Comparison of ENCODE assay signal across 9 mouse cellular contexts in genomic region chr17:37047332-37047976, GRCm38 (mm10). TPM values are rescaled to one million over a fixed set of nuclear protein-coding genes. Genes with fewer than 3 reads are reported as not detected.
DNase-seq lines count a peak whose midpoint lies in the region; ATAC-seq and TF ChIP-seq lines count a peak whose summit lies in the region.
"Had no signal": no experiment of that assay in that cellular context is flagged by ENCODE, and none has a peak within 500 bp of the region (broad histone marks: within the 10 kb centered on the region; RNA-seq: fewer than 3 reads in every experiment).

No protein-coding gene starts in this region.

- H3K27ac ChIP-seq in kidney, embryonic 14.5 days (ENCODE audit: low read depth, low read length) = no peak overlapping the region
- H3K27ac ChIP-seq in brown adipose tissue, adult 24 weeks (replicated peaks; ENCODE audit: low read depth, low read length) = no peak overlapping the region
- H3K27ac ChIP-seq in forebrain, postnatal 0 days (ENCODE audit: low read depth, low read length) = peak overlapping the region; percentile 72

- peaks cover 18% of the 10 kb centered on the region for H3K4me1 ChIP-seq in kidney, embryonic 14.5 days (ENCODE audit: control insufficient read depth, insufficient read depth, low read length)
- H3K4me1 ChIP-seq in brown adipose tissue, adult 24 weeks (ENCODE audit: control insufficient read depth, insufficient read depth, insufficient read length, low read length) = peaks cover 2% of the 10 kb centered on the region
- peaks cover 7% of the 10 kb centered on the region; the same call in 1 of the 2 replicates for H3K4me1 ChIP-seq in forebrain, postnatal 0 days (ENCODE audit: insufficient read depth)

- WGBS in kidney, embryonic 14.5 days = 15% methylated on average over 19 of the region's 19 CpGs
- 19% methylated on average over 19 of the region's 19 CpGs for WGBS in forebrain, postnatal 0 days

- H3K9ac ChIP-seq in kidney, embryonic 14.5 days (ENCODE audit: low read depth, low read length) = peak overlapping the region; percentile 90; the same call in 1 of the 2 replicates
- peak overlapping the region; percentile 98 for H3K9ac ChIP-seq in forebrain, postnatal 0 days

- no peak for TF ChIP-seq CTCF in forebrain, postnatal 0 days (IDR thresholded peaks at IDR 0.05; ENCODE audit: low read depth)

- no peak overlapping the region for H3ac ChIP-seq in myocyte (ENCODE audit: control insufficient read depth, insufficient read length)

- no peak for TF ChIP-seq POLR2A in myocyte (IDR thresholded peaks at IDR 0.05; ENCODE audit: insufficient read length, low read depth)

- no peaks in the 10 kb centered on the region for H3K9me3 ChIP-seq in kidney, embryonic 14.5 days (ENCODE audit: control insufficient read depth, low read length)
- H3K9me3 ChIP-seq in forebrain, postnatal 0 days (ENCODE audit: low read length) = no peaks in the 10 kb centered on the region

- no peaks in the 10 kb centered on the region for H3K36me3 ChIP-seq in kidney, embryonic 14.5 days (ENCODE audit: control insufficient read depth, insufficient read depth, low read length)
- no peaks in the 10 kb centered on the region for H3K36me3 ChIP-seq in forebrain, postnatal 0 days (ENCODE audit: insufficient read depth)
- H3K36me3 ChIP-seq in myocyte (ENCODE audit: control insufficient read depth, insufficient read depth) = no peaks in the 10 kb centered on the region

- no peak for DNase-seq in kidney, postnatal 36 days
- DNase-seq in forebrain, postnatal 0 days = no peak
- no peak for DNase-seq in left cerebral cortex, adult 8-10 months (ENCODE audit: low spot score in 2 of 2)
- DNase-seq in retina, postnatal 1 day = no peak
- DNase-seq in ovary, postnatal 14 days (ENCODE audit: low spot score) = no peak

- peak overlapping the region; percentile 90 for H3K4me2 ChIP-seq in kidney, embryonic 14.5 days (replicated peaks; ENCODE audit: low read depth, low read length)
- H3K4me2 ChIP-seq in forebrain, postnatal 0 days (ENCODE audit: low read depth) = peak overlapping the region; percentile 84
- no peak overlapping the region for H3K4me2 ChIP-seq in myocyte (ENCODE audit: low read depth)

- H3K79me2 ChIP-seq in myocyte (ENCODE audit: control insufficient read depth, insufficient read depth) = no peaks in the 10 kb centered on the region

- ATAC-seq in kidney, embryonic 14.5 days (ENCODE audit: low FRiP score, low TSS enrichment) = no peak
- ATAC-seq in forebrain, postnatal 0 days = no peak

- no peaks in the 10 kb centered on the region; the same call in 1 of the 2 replicates for H3K27me3 ChIP-seq in kidney, embryonic 14.5 days (ENCODE audit: control insufficient read depth, insufficient read depth, low read length)
- no peaks in the 10 kb centered on the region for H3K27me3 ChIP-seq in forebrain, postnatal 0 days (ENCODE audit: insufficient read depth, low read length)
- no peaks in the 10 kb centered on the region for H3K27me3 ChIP-seq in myocyte (ENCODE audit: control insufficient read depth, insufficient read depth, insufficient read length)

- peak overlapping the region; percentile 77 for H3K4me3 ChIP-seq in kidney, embryonic 14.5 days (ENCODE audit: low read length)
- 0 out of 2 replicates have a peak overlapping the region, but pooled peaks have one; percentile 13 for H3K4me3 ChIP-seq in brown adipose tissue, adult 24 weeks (ENCODE audit: insufficient read depth, low read depth, low read length)
- H3K4me3 ChIP-seq in forebrain, postnatal 0 days (ENCODE audit: low read depth, low read length) = peak overlapping the region; percentile 95
- H3K4me3 ChIP-seq in myocyte = peak overlapping the region; percentile 47

TF ChIP-seq in myocyte, 11 proteins besides CTCF, POLR2A, EP300 and RAD21:
- no peak for TF ChIP-seq SRF (IDR thresholded peaks at IDR 0.05; ENCODE audit: control insufficient read depth, insufficient read length, low read depth)

RNA-seq across cellular contexts. Expression of gene Gabbr1, which starts 1.7 kb away (rescaled TPM):
- polyA plus RNA-seq in kidney, embryonic 14.5 days (2014; fragmentation: Nextera tagmentation; extraction: Ambion mirVana) = 8.1 and 11.6 TPM in 2 replicates
- polyA plus RNA-seq in brown adipose tissue, adult 24 weeks (2012; ENCODE audit: insufficient read depth, insufficient read length, missing spikeins) = 3.8 and 4.5 TPM in 2 replicates
- total RNA-seq in forebrain, postnatal 0 days (2014; rRNA removed) = 353 and 416 TPM in 2 replicates
- 58.1 and 80.1 TPM in 2 replicates for polyA plus RNA-seq in forebrain, postnatal 0 days (2015; fragmentation: Nextera tagmentation; extraction: Ambion mirVana)
- 15.9 TPM for polyA plus RNA-seq in myocyte (2012; fragmentation: generic; extraction: Trizol)
- 100 to 1,000 TPM; 662 to 748 (median 699) TPM for total RNA-seq in left cerebral cortex, adult 8-10 months (2022)

RNA-seq across cellular contexts. Expression of gene Mog, which starts 24.3 kb away (rescaled TPM):
- 0.12 and 0.14 TPM in 2 replicates for polyA plus RNA-seq in kidney, embryonic 14.5 days (2014; fragmentation: Nextera tagmentation; extraction: Ambion mirVana)
- polyA plus RNA-seq in brown adipose tissue, adult 24 weeks (2012; ENCODE audit: insufficient read depth, insufficient read length, missing spikeins) = not detected in 2 replicates
- not detected in 2 replicates for total RNA-seq in forebrain, postnatal 0 days (2014; rRNA removed)
- polyA plus RNA-seq in forebrain, postnatal 0 days (2015; fragmentation: Nextera tagmentation; extraction: Ambion mirVana) = 0.53 and 1.1 TPM in 2 replicates
- 0.04 TPM for polyA plus RNA-seq in myocyte (2012; fragmentation: generic; extraction: Trizol)
- 10 to 100 TPM; 52.5 to 55.9 (median 54.6) TPM for total RNA-seq in left cerebral cortex, adult 8-10 months (2022)

RNA-seq across cellular contexts. Expression of gene Olfr90, which starts 40.8 kb away (rescaled TPM):
- polyA plus RNA-seq in kidney, embryonic 14.5 days (2014; fragmentation: Nextera tagmentation; extraction: Ambion mirVana) = not detected in 2 replicates
- polyA plus RNA-seq in brown adipose tissue, adult 24 weeks (2012; ENCODE audit: insufficient read depth, insufficient read length, missing spikeins) = not detected in 2 replicates
- not detected in 2 replicates for total RNA-seq in forebrain, postnatal 0 days (2014; rRNA removed)
- polyA plus RNA-seq in forebrain, postnatal 0 days (2015; fragmentation: Nextera tagmentation; extraction: Ambion mirVana) = not detected in 2 replicates
- polyA plus RNA-seq in myocyte (2012; fragmentation: generic; extraction: Trizol) = not detected
- not detected for total RNA-seq in left cerebral cortex, adult 8-10 months (2022)
- total RNA-seq: left cerebral cortex, postnatal 10 days had no signal

RNA-seq across cellular contexts. Expression of gene Zfp57, which starts 46.5 kb away (rescaled TPM):
- polyA plus RNA-seq in kidney, embryonic 14.5 days (2014; fragmentation: Nextera tagmentation; extraction: Ambion mirVana) = 44.6 and 67.5 TPM in 2 replicates
- polyA plus RNA-seq in brown adipose tissue, adult 24 weeks (2012; ENCODE audit: insufficient read depth, insufficient read length, missing spikeins) = not detected in 2 replicates
- total RNA-seq in forebrain, postnatal 0 days (2014; rRNA removed) = 208 and 220 TPM in 2 replicates
- 113 and 148 TPM in 2 replicates for polyA plus RNA-seq in forebrain, postnatal 0 days (2015; fragmentation: Nextera tagmentation; extraction: Ambion mirVana)
- 14.2 TPM for polyA plus RNA-seq in myocyte (2012; fragmentation: generic; extraction: Trizol)
- total RNA-seq in left cerebral cortex, adult 8-10 months (2022) = 10 to 100 TPM in 1 of 4 experiments, 1 to 10 TPM in 3; 8.1 to 10.5 (median 9.0) TPM

RNA-seq across cellular contexts. Expression of gene Olfr91, which starts 50.6 kb away (rescaled TPM):
- polyA plus RNA-seq in kidney, embryonic 14.5 days (2014; fragmentation: Nextera tagmentation; extraction: Ambion mirVana) = not detected in 2 replicates
- not detected in 2 replicates for polyA plus RNA-seq in brown adipose tissue, adult 24 weeks (2012; ENCODE audit: insufficient read depth, insufficient read length, missing spikeins)
- not detected in 2 replicates for total RNA-seq in forebrain, postnatal 0 days (2014; rRNA removed)
- not detected in 2 replicates for polyA plus RNA-seq in forebrain, postnatal 0 days (2015; fragmentation: Nextera tagmentation; extraction: Ambion mirVana)
- not detected for polyA plus RNA-seq in myocyte (2012; fragmentation: generic; extraction: Trizol)
- total RNA-seq in left cerebral cortex, adult 8-10 months (2022) = not detected
- total RNA-seq: left cerebral cortex, postnatal 10 days had no signal

Comparison
In these comparisons a context has a peak if more than half of its experiments do, and no peak if none do; other contexts are left out.
1. H3K4me3 ChIP-seq: peak in every context shown above with its lines; median percentile 95 in forebrain, postnatal 0 days; 77 in kidney, embryonic 14.5 days; 47 in myocyte; 13 in brown adipose tissue, adult 24 weeks.